Comparison of ENCODE assay signal across 10 mouse cellular contexts in genomic region chr10:96622761-96623632, GRCm38 (mm10). TPM values are rescaled to one million over a fixed set of nuclear protein-coding genes. Genes with fewer than 3 reads are reported as not detected.
A peak's percentile ranks its signal among the peaks of the same experiment; 100 is the strongest.
DNase-seq lines count a peak whose midpoint lies in the region; ATAC-seq and TF ChIP-seq lines count a peak whose summit lies in the region.
"Had no signal": no experiment of that assay in that cellular context is flagged by ENCODE, and none has a peak within 500 bp of the region (broad histone marks: within the 10 kb centered on the region; RNA-seq: fewer than 3 reads in every experiment).

No protein-coding gene starts in this region.

- no peaks in the 10 kb centered on the region for H3K27me3 ChIP-seq in embryonic facial prominence, embryonic 12.5 days
- no peaks in the 10 kb centered on the region for H3K27me3 ChIP-seq in embryonic facial prominence, embryonic 10.5 days (replicated peaks; ENCODE audit: low read depth, poor library complexity, severe bottlenecking)
- no peaks in the 10 kb centered on the region for H3K27me3 ChIP-seq in lung, embryonic 14.5 days (ENCODE audit: insufficient read depth, low read length)
- H3K27me3 ChIP-seq in hindbrain, embryonic 13.5 days = no peaks in the 10 kb centered on the region
- H3K27me3 ChIP-seq in neural tube, embryonic 14.5 days (ENCODE audit: control insufficient read depth, insufficient read depth, low read length) = no peaks in the 10 kb centered on the region

- no peak overlapping the region for H3K9ac ChIP-seq in embryonic facial prominence, embryonic 12.5 days
- no peak overlapping the region for H3K9ac ChIP-seq in lung, embryonic 14.5 days
- H3K9ac ChIP-seq in hindbrain, embryonic 13.5 days = peak overlapping the region; percentile 58
- no peak overlapping the region for H3K9ac ChIP-seq in neural tube, embryonic 14.5 days (replicated peaks; ENCODE audit: low read depth, low read length)

- 78% methylated on average over 6 of the region's 6 CpGs for WGBS in embryonic facial prominence, embryonic 12.5 days
- 86% methylated on average over 6 of the region's 6 CpGs for WGBS in embryonic facial prominence, embryonic 10.5 days
- 77% methylated on average over 6 of the region's 6 CpGs for WGBS in lung, embryonic 14.5 days
- 62% methylated on average over 6 of the region's 6 CpGs for WGBS in hindbrain, embryonic 13.5 days
- WGBS in neural tube, embryonic 14.5 days = 49% methylated on average over 6 of the region's 6 CpGs

- no peak for TF ChIP-seq CTCF in lung, embryonic 14.5 days (IDR thresholded peaks at IDR 0.05; ENCODE audit: low read depth)

- H3K4me2 ChIP-seq in embryonic facial prominence, embryonic 12.5 days (replicated peaks) = peak overlapping the region; percentile 86
- H3K4me2 ChIP-seq in lung, embryonic 14.5 days = peak overlapping the region; percentile 85
- peak overlapping the region; percentile 79 for H3K4me2 ChIP-seq in hindbrain, embryonic 13.5 days
- H3K4me2 ChIP-seq in neural tube, embryonic 14.5 days (ENCODE audit: low read depth, low read length) = peak overlapping the region; percentile 97

- no peak for ATAC-seq in embryonic facial prominence, embryonic 12.5 days (ENCODE audit: insufficient number of reproducible peaks, insufficient read depth, low FRiP score, low TSS enrichment)
- ATAC-seq in lung, embryonic 14.5 days (ENCODE audit: insufficient read depth) = no peak
- ATAC-seq in hindbrain, embryonic 13.5 days (ENCODE audit: low FRiP score) = no peak
- ATAC-seq in neural tube, embryonic 14.5 days (ENCODE audit: low read depth) = no peak

- H3K36me3 ChIP-seq in embryonic facial prominence, embryonic 12.5 days = peaks cover 28% of the 10 kb centered on the region
- H3K36me3 ChIP-seq in embryonic facial prominence, embryonic 10.5 days (replicated peaks) = peaks cover 79% of the 10 kb centered on the region
- H3K36me3 ChIP-seq in lung, embryonic 14.5 days (ENCODE audit: insufficient read depth) = peaks cover 59% of the 10 kb centered on the region
- H3K36me3 ChIP-seq in hindbrain, embryonic 13.5 days = peaks cover 24% of the 10 kb centered on the region
- H3K36me3 ChIP-seq in neural tube, embryonic 14.5 days (ENCODE audit: control insufficient read depth, insufficient read depth, low read length) = no peaks in the 10 kb centered on the region

- no peaks in the 10 kb centered on the region for H3K9me3 ChIP-seq in embryonic facial prominence, embryonic 12.5 days
- H3K9me3 ChIP-seq in embryonic facial prominence, embryonic 10.5 days = no peaks in the 10 kb centered on the region
- no peaks in the 10 kb centered on the region for H3K9me3 ChIP-seq in lung, embryonic 14.5 days (ENCODE audit: low read depth, low read length)
- H3K9me3 ChIP-seq in hindbrain, embryonic 13.5 days = no peaks in the 10 kb centered on the region
- H3K9me3 ChIP-seq in neural tube, embryonic 14.5 days (ENCODE audit: control insufficient read depth, low read length) = no peaks in the 10 kb centered on the region

- H3K27ac ChIP-seq in embryonic facial prominence, embryonic 12.5 days = no peak overlapping the region
- no peak overlapping the region for H3K27ac ChIP-seq in embryonic facial prominence, embryonic 10.5 days (replicated peaks)
- no peak overlapping the region for H3K27ac ChIP-seq in lung, embryonic 14.5 days (ENCODE audit: low read depth)
- peak overlapping the region; percentile 40; the same call in 1 of the 2 replicates for H3K27ac ChIP-seq in hindbrain, embryonic 13.5 days
- H3K27ac ChIP-seq in neural tube, embryonic 14.5 days (ENCODE audit: low read depth, low read length) = no peak overlapping the region

- H3K4me1 ChIP-seq in embryonic facial prominence, embryonic 12.5 days = peaks cover 33% of the 10 kb centered on the region
- H3K4me1 ChIP-seq in embryonic facial prominence, embryonic 10.5 days = peaks cover 42% of the 10 kb centered on the region
- 0 out of 2 replicates have a peak, but pooled peaks cover 8% of the 10 kb centered on the region for H3K4me1 ChIP-seq in lung, embryonic 14.5 days (ENCODE audit: insufficient read depth)
- H3K4me1 ChIP-seq in hindbrain, embryonic 13.5 days (replicated peaks) = peaks cover 76% of the 10 kb centered on the region
- H3K4me1 ChIP-seq in neural tube, embryonic 14.5 days (ENCODE audit: control insufficient read depth, insufficient read depth, low read length) = peaks cover 36% of the 10 kb centered on the region

- DNase-seq in embryonic facial prominence, embryonic 10.5 days (ENCODE audit: low spot score) = no peak
- no peak for DNase-seq in lung, embryonic 14.5 days
- DNase-seq in lung, adult 18-20 months = no peak
- DNase-seq in right cerebral cortex, adult 2 months (ENCODE audit: low spot score in 2 of 2) = no peak
- no peak for DNase-seq in adrenal gland, postnatal 25 days
- DNase-seq: liver; right cerebral cortex, postnatal 4 days had no signal

- no peak overlapping the region for H3K4me3 ChIP-seq in embryonic facial prominence, embryonic 12.5 days
- H3K4me3 ChIP-seq in embryonic facial prominence, embryonic 10.5 days = no peak overlapping the region; the same call in 1 of the 2 replicates
- peak overlapping the region; percentile 97; the same call in 1 of the 2 replicates for H3K4me3 ChIP-seq in lung, embryonic 14.5 days (ENCODE audit: low read depth, low read length)
- H3K4me3 ChIP-seq in hindbrain, embryonic 13.5 days = peak overlapping the region; percentile 51
- H3K4me3 ChIP-seq in neural tube, embryonic 14.5 days (ENCODE audit: low read depth, low read length) = peak overlapping the region; percentile 50

RNA-seq across cellular contexts. Expression of gene Btg1, which starts 6.2 kb away (rescaled TPM):
- 70.3 and 71.9 TPM in 2 replicates for polyA plus RNA-seq in embryonic facial prominence, embryonic 12.5 days (2016; fragmentation: Nextera tagmentation; extraction: Ambion mirVana)
- 23.2 and 29.7 TPM in 2 replicates for polyA plus RNA-seq in embryonic facial prominence, embryonic 10.5 days (2016; fragmentation: Nextera tagmentation; extraction: Ambion mirVana)
- 67.4 and 67.5 TPM in 2 replicates for polyA plus RNA-seq in lung, embryonic 14.5 days (2014; fragmentation: Nextera tagmentation; extraction: Ambion mirVana)
- 51.8 and 52.7 TPM in 2 replicates for polyA plus RNA-seq in hindbrain, embryonic 13.5 days (2015; fragmentation: Nextera tagmentation; extraction: Ambion mirVana)
- 51.1 and 53.3 TPM in 2 replicates for polyA plus RNA-seq in neural tube, embryonic 14.5 days (2014; fragmentation: Nextera tagmentation; extraction: Ambion mirVana)
- total RNA-seq in adrenal gland, postnatal 25 days (2021) = 69.6 and 85.8 TPM in 2 replicates

Comparison
In these comparisons a context has a peak if more than half of its experiments do, and no peak if none do; other contexts are left out.
1. H3K4me3 ChIP-seq: peak in lung, embryonic 14.5 days (single experiment), hindbrain, embryonic 13.5 days (single experiment) and neural tube, embryonic 14.5 days (single experiment); none in embryonic facial prominence, embryonic 12.5 days (single experiment) and embryonic facial prominence, embryonic 10.5 days (single experiment).
2. Peak in every context shown above with its lines, with median percentiles within 50 percentile points of each other: H3K4me2 ChIP-seq.